Mouse (Mus musculus) neural tube, embryonic 14.5 days (tissue): Measurements from ENCODE around the gene Selenoh. TPM values are rescaled to one million over a fixed set of nuclear protein-coding genes. Genes with fewer than 3 reads are reported as not detected.

ENCODE experiments used
- ATAC-seq: fragments of 200-750 bp; cut with Nextera tagmentation; 2 replicates; pipeline ENCODE4 v1.8.0; 2017; ENCODE audit warnings: low read depth, mild to moderate bottlenecking, moderate TSS enrichment, moderate library complexity
- H3K27ac ChIP-seq: fragments of 300-500 bp; sonication (generic); 2 replicates; pipeline ENCODE4 v1.5.1; 2014; ENCODE audit warnings: low read depth, mild to moderate bottlenecking, control low read depth, low read length, moderate library complexity, mixed read lengths
- H3K27me3 ChIP-seq: fragments of 300-500 bp; sonication (generic); 2 replicates; pipeline ENCODE4 v1.6.1; 2014; ENCODE audit warnings: low read length; ENCODE audit not compliant: control insufficient read depth, insufficient read depth
- H3K36me3 ChIP-seq: fragments of 300-500 bp; sonication (generic); 2 replicates; pipeline ENCODE4 v1.6.1; 2014; ENCODE audit warnings: low read length, mixed read lengths; ENCODE audit not compliant: control insufficient read depth, insufficient read depth
- H3K4me1 ChIP-seq: fragments of 300-500 bp; sonication (generic); 2 replicates; pipeline ENCODE4 v1.6.1; 2014; ENCODE audit warnings: low read length; ENCODE audit not compliant: control insufficient read depth, insufficient read depth
- H3K4me2 ChIP-seq: fragments of 300-500 bp; sonication (generic); 2 replicates; pipeline ENCODE4 v1.6.1; 2014; ENCODE audit warnings: mild to moderate bottlenecking, low read depth, low read length, control low read depth
- H3K4me3 ChIP-seq: fragments of 300-500 bp; sonication (generic); 2 replicates; pipeline ENCODE4 v1.5.1; 2014; ENCODE audit warnings: low read depth, low read length, control low read depth, mixed read lengths
- H3K9ac ChIP-seq: fragments of 300-500 bp; sonication (generic); replicated peaks from 2 replicates; pipeline ENCODE4 v1.6.1; 2014; ENCODE audit warnings: low read depth, mild to moderate bottlenecking, control low read depth, low read length, mixed read lengths
- H3K9me3 ChIP-seq: fragments of 300-500 bp; sonication (generic); 2 replicates; pipeline ENCODE4 v1.6.1; 2016; ENCODE audit warnings: low read length; ENCODE audit not compliant: control insufficient read depth
- WGBS: fragments of 180-500 bp; shearing (Covaris S2); extraction: QIAGEN DNeasy Blood & Tissue Kit; methylation state at CpG from one replicate; pipeline ENCODE4 v1.1.7; 2014; 5-methylcytosine and 5-hydroxymethylcytosine counted together
- polyA plus RNA-seq: library from polyadenylated mRNA; unstranded; fragments of >200 nt; fragmentation: Nextera tagmentation; extraction: Ambion mirVana; gene quantifications from 2 replicates; pipeline ENCODE4 v1.2.1, GENCODE M21; 2014

The Selenoh gene
- polyA plus RNA-seq, 1 experiment from 2014 or later = 181 TPM

DNA sequence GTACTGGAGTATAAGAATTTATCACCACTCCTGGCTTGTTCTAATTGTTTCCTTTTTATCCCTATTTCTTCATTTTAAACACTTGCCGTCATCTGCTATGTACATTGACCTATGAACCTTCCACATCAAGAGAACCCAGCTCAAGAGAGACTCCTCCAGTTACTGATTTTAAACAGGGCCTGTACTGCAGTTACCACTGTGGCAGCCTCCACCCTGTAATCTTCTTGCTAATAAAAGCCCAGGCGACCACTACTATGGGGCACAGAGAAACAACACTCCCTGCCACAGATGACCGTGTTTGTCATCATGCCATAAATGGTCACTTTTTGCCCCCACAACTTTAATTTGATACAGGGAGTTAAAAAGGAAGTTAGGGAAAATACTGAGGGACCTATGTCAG, 43.5 kb downstream of the Selenoh start:
- Histone ChIP-seq H3K27ac (no peak overlapping the region), H3K27me3 (no peaks in the 10 kb centered on the region), H3K4me2 (no peak overlapping the region), H3K9ac (no peak overlapping the region), H3K4me3 (no peak overlapping the region), H3K36me3 (0 out of 2 replicates have a peak, but pooled peaks cover 4% of the 10 kb centered on the region), H3K4me1 (no peaks in the 10 kb centered on the region), H3K9me3 (no peaks in the 10 kb centered on the region)
- no peak for ATAC-seq
- 45% methylated on average over 3 of the region's 3 CpGs for WGBS

DNA sequence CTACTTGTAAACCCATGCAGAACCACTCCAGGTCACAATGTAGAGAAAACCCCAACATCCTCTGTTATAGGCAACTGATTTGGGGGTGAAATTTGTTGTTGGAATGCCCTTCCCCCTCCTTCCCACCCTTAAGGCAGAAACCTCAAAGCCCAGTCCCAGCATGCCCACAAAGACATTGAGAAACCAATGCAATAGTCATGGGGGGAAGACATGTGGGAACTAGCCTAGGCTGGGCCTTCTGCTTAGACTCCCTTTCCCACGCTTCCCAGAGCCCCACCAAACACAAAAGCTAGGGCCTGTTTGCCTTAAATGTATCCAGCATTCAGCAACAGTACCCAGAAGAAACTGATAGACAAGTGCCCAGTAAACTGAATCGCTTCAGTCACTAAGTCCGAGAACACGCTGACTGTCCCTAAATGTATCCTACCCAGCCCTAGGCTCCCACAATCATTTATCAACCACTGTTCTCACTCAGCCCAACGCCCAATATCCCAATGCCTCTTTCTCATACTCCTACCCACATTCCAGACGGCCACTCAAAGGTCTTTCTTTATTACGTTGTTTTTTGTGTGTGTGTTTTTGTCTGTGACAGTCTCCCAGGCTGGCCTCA, 44.1 kb downstream of the Selenoh start:
- H3K27me3 ChIP-seq = no peaks in the 10 kb centered on the region
- 62% methylated on average over 7 of the region's 7 CpGs for WGBS

DNA sequence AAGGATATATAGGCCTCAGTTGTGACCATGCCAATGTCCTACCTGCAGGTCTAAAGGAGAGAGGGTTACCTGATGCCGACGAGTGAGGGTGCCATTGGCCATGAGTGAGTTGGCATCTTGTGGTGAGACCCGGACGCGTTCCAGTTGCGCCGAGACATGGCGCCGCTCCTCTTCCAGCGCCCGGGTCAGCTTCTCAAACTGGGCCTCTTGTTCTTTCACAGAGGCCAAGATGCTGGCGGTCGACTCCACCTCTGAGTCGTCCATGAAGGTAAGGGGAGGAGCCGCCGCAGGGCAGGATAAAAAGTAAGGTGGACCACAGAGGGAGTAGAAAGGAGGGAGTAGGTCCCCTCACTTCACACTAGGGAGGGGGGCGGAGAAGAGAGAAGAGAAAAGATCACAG, 46.4 kb downstream of the Selenoh start:
- Histone ChIP-seq H3K9ac (no peak overlapping the region), H3K36me3 (peaks cover 25% of the 10 kb centered on the region), H3K4me1 (no peaks in the 10 kb centered on the region), H3K9me3 (no peaks in the 10 kb centered on the region), H3K4me2 (no peak overlapping the region), H3K27ac (no peak overlapping the region), H3K27me3 (no peaks in the 10 kb centered on the region), H3K4me3 (no peak overlapping the region)
- 96% methylated on average over 17 of the region's 17 CpGs for WGBS
- ATAC-seq = no peak

More for the DNA sequence above, 44.1 kb downstream of the Selenoh start:
- Histone ChIP-seq H3K4me3 (no peak overlapping the region), H3K36me3 (0 out of 2 replicates have a peak, but pooled peaks cover 4% of the 10 kb centered on the region), H3K27ac (no peak overlapping the region), H3K9ac (no peak overlapping the region), H3K4me2 (no peak overlapping the region), H3K9me3 (no peaks in the 10 kb centered on the region), H3K4me1 (no peaks in the 10 kb centered on the region)
- no peak for ATAC-seq

DNA sequence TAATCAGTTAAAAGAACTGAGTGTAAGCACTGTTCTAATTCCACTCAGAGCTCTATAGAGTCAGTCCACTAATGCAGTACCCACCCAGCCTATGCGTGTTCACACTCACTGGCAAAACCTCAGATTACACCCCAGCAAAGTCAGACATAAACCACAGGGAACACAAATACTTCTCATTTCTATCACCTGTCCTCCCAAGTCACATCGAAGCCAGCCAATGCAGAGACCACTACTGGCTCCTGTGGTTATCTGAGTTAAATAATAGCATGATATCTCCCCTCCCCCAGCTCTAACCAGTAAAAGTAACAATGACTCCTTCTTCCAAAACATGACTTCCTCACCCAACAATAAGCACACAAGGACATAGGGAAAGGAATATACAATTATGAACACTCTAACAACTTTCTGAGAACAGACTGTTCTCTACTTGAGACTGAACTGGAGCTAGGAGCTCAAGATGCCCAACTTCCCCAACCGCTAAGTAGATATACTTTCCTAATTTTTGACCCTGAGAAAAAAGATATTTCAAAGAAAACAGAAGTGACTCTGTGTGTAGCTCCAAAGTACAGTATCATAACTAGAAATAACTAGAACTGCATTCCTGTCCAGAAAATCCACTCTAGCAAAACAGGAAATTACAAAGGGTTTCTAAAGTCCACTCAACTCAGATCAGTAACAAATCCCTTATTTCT, 47.0 kb downstream of the Selenoh start:
- H3K27me3 ChIP-seq = no peaks in the 10 kb centered on the region
- H3K36me3 ChIP-seq = peaks cover 29% of the 10 kb centered on the region
- H3K9ac ChIP-seq = no peak overlapping the region
- no peaks in the 10 kb centered on the region for H3K9me3 ChIP-seq
- H3K27ac ChIP-seq = no peak overlapping the region
- ATAC-seq = no peak
- H3K4me1 ChIP-seq = no peaks in the 10 kb centered on the region
- WGBS = 95% methylated on average over 3 of the region's 3 CpGs
- H3K4me2 ChIP-seq = no peak overlapping the region
- no peak overlapping the region for H3K4me3 ChIP-seq

DNA sequence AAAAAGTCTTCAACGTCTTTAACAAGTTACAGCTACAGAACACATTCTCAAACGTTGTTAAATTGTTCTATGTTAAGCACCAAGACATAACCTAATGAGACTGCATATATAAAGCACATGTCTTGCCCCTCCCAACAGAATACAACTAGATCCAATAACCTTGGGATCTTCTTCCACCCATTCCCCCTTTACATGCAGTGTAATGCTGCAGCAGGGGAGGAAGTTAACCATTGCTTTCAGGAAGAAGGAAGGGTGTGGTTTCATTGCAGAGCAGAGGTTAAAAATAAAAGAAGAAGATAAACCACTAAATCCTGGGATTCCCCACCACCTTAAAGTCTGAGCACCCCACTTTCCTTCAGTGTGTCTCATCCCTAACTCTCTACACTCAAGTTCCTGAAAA, 47.9 kb downstream of the Selenoh start:
- 86% methylated on average over 2 of the region's 2 CpGs for WGBS
- H3K27ac ChIP-seq = no peak overlapping the region
- peaks cover 31% of the 10 kb centered on the region for H3K36me3 ChIP-seq
- no peaks in the 10 kb centered on the region for H3K9me3 ChIP-seq
- H3K4me1 ChIP-seq = no peaks in the 10 kb centered on the region
- no peak overlapping the region for H3K4me3 ChIP-seq
- no peak for ATAC-seq
- no peak overlapping the region for H3K4me2 ChIP-seq
- no peak overlapping the region for H3K9ac ChIP-seq
- H3K27me3 ChIP-seq = no peaks in the 10 kb centered on the region

DNA sequence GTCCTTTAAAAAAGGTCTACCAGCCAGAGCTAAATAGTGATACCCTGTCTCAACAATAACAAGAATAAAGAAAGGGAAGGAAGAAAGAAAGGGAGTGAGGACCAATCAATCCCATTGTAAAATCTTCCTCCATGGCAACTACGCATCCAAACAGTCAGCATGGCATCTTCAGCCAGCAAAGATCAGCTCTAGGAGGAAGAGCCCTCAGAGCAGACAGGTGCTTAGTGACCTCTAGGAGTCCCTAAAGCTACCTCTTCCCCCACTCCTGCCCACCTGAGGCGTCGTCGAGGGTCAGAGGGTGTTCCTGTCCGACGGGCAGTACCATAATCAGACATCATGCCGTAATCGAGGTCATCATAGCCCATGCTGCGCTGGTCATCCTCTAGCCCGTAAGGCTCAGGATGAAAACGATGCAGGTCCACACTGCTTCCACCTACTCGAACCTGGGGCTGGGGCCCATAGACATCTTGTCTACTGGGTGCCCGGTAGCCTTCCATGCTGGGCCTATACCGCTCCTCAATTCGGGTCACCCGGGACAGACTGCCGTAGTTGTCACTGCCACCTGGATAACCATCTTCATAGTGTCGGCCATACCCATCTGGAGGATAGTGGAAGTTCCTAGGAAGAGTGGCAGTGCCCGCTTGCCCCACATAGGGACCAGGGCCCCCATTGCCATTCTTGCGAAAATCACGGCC, 50.8 kb downstream of the Selenoh start:
- Histone ChIP-seq H3K36me3 (peaks cover 53% of the 10 kb centered on the region), H3K4me2 (no peak overlapping the region), H3K9ac (no peak overlapping the region), H3K9me3 (no peaks in the 10 kb centered on the region), H3K4me3 (no peak overlapping the region), H3K27ac (no peak overlapping the region), H3K27me3 (no peaks in the 10 kb centered on the region), H3K4me1 (no peaks in the 10 kb centered on the region)
- ATAC-seq = no peak
- WGBS = 96% methylated on average over 21 of the region's 21 CpGs

Other genes with a start within 250 kb of the Selenoh start
- 28.4 and 29.6 TPM in 2 replicates for gene Calcrl, start 245.4 kb downstream of the Selenoh start, polyA plus RNA-seq
- gene Tfpi, start 194.0 kb downstream of the Selenoh start, polyA plus RNA-seq = 4.5 and 25.3 TPM in 2 replicates
- 30.1 and 40.4 TPM in 2 replicates for gene Ctnnd1, start 20.0 kb downstream of the Selenoh start, polyA plus RNA-seq
- 0.24 and 0.44 TPM in 2 replicates for gene Btbd18, start 11.7 kb downstream of the Selenoh start, polyA plus RNA-seq
- 0.13 TPM in 1 of 2 replicates, not detected in the other for gene Gm28635, start 7.3 kb upstream of the Selenoh start, polyA plus RNA-seq
- gene Med19, start 7.6 kb upstream of the Selenoh start, polyA plus RNA-seq = 61.5 and 64.5 TPM in 2 replicates
- 311 and 342 TPM in 2 replicates for gene Tmx2, start 8.4 kb upstream of the Selenoh start, polyA plus RNA-seq
- gene Zdhhc5, start 44.4 kb upstream of the Selenoh start, polyA plus RNA-seq = 22.8 and 23.9 TPM in 2 replicates
- gene Clp1, start 56.6 kb upstream of the Selenoh start, polyA plus RNA-seq = 20.6 and 24.7 TPM in 2 replicates
- gene Ypel4, start 63.3 kb upstream of the Selenoh start, polyA plus RNA-seq = 17.8 TPM in 2 replicates
- 1.7 and 2.6 TPM in 2 replicates for gene Gm19426, start 72.9 kb upstream of the Selenoh start, polyA plus RNA-seq
- gene Serping1, start 104.7 kb upstream of the Selenoh start, polyA plus RNA-seq = 15.7 and 34.8 TPM in 2 replicates
- 16.3 and 16.7 TPM in 2 replicates for gene Ube2l6, start 128.1 kb upstream of the Selenoh start, polyA plus RNA-seq
- gene Smtnl1, start 151.9 kb upstream of the Selenoh start, polyA plus RNA-seq = not detected in 2 replicates
- gene Timm10, start 156.2 kb upstream of the Selenoh start, polyA plus RNA-seq = 63.8 and 89.4 TPM in 2 replicates
- 0.63 and 1.8 TPM in 2 replicates for gene Slc43a1, start 168.1 kb upstream of the Selenoh start, polyA plus RNA-seq
- gene Rtn4rl2, start 215.9 kb upstream of the Selenoh start, polyA plus RNA-seq = 1.8 and 4.9 TPM in 2 replicates